Mouse (Mus musculus): Measurements from ENCODE around the gene Hebp1. TPM values are rescaled to one million over a fixed set of nuclear protein-coding genes. Genes with fewer than 3 reads are reported as not detected.

Gene Hebp1
- polyA plus RNA-seq, 1 experiment, result not detected

DNA sequence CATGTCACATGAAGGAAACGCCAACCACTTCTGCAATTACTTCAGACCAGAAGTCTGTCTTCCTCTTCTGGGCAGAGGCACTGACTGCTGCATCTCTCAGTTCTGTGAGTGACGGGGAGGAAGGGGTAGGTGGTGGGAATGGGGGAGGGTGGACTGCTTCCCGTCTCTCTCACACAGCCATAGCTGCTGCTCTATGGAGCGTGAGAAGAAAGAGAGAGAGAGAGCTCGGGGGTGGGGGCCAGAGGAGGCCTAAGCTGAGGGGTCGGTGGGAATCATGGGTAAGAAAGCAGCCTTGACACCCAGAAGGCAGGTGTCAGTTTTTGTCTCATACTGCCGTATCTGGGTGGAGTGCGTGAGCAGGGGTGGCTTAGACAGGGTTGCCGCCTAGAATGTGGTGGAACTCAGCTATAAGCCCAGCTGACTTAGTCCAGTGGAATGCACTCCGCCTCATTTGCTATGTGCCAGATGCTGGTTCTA lies 30.7 kb upstream of the Hebp1 start:
- Histone ChIP-seq H3K27ac (ENCODE audit: insufficient read depth, low read depth, low read length) (no peak overlapping the region), H3K4me1 (ENCODE audit: control insufficient read depth, insufficient read depth, low read length) (peaks cover 22% of the 10 kb centered on the region), H3K4me3 (ENCODE audit: insufficient read depth, low read depth, low read length) (no peak overlapping the region)
- TF ChIP-seq POLR2A (IDR thresholded peaks at IDR 0.05; ENCODE audit: insufficient read depth, low read depth, low read length) (no peak), CTCF (IDR thresholded peaks at IDR 0.05; ENCODE audit: insufficient read depth, low read depth, low read length) (no peak)
- WGBS, result 54% methylated on average over 10 of the region's 10 CpGs

DNA sequence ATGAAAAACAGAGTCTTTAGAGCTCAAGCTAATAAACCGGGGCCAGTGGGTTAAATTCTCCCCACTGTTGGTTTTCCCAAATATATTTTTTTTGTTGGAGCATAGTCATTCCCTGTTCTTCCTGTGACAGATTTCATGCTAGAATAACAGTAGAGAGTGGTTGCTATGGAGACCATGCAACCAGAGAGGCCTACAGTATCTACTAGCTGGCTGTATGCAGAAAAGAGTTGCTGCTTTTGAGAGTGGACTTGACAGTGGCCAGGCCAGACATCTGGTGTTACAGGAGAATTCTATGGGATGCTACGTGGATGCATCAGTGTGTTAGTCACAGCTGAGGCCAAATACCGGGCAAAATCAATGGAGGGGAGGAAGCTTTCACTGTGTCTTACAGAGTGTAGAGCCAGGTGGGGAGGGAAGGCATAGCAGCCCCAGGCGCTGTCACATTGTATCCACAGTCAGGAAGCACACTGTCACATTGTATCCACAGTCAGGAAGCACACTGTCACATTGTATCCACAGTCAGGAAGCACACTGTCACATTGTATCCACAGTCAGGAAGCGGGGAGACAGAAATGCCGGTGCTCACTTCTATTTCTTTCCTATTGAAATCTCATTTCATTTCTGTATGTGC lies 26.1 kb upstream of the Hebp1 start:
- H3K4me3 ChIP-seq (ENCODE audit: insufficient read depth, low read depth, low read length), result no peak overlapping the region
- WGBS, result 37% methylated on average over 6 of the region's 6 CpGs
- H3K4me1 ChIP-seq (ENCODE audit: control insufficient read depth, insufficient read depth, low read length), result peaks cover 7% of the 10 kb centered on the region; the same call in 1 of the 2 replicates
- no peak for TF ChIP-seq CTCF (IDR thresholded peaks at IDR 0.05; ENCODE audit: insufficient read depth, low read depth, low read length)
- peak overlapping the region; percentile 19; the same call in 1 of the 2 replicates for H3K27ac ChIP-seq (ENCODE audit: insufficient read depth, low read depth, low read length)

DNA sequence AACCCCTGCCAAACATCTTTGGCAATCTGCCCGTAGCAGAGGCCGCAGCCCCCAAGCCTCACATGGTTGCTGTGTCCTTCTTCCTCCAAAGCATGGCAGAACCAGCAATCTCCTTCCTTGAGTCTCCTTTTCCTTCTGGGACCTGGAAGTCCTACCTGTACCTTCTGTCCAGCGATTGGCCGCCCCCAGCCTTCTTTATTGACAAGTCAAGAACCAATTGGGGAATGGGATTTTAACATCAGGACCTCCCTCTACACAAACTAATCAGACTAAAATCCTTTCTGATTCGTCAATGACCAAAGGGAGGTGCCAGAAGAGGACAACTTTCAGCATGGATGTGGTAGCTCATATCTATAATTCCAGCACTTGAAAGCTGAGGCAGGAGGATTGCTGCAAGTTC lies 22.1 kb upstream of the Hebp1 start:
- WGBS, result 74% methylated on average over 5 of the region's 5 CpGs
- TF ChIP-seq CTCF (IDR thresholded peaks at IDR 0.05; ENCODE audit: insufficient read depth, low read depth, low read length) (no peak), POLR2A (IDR thresholded peaks at IDR 0.05; ENCODE audit: insufficient read depth, low read depth, low read length) (no peak)
- Histone ChIP-seq H3K4me3 (ENCODE audit: insufficient read depth, low read depth, low read length) (no peak overlapping the region), H3K27ac (ENCODE audit: insufficient read depth, low read depth, low read length) (no peak overlapping the region), H3K4me1 (ENCODE audit: control insufficient read depth, insufficient read depth, low read length) (0 out of 2 replicates have a peak, but pooled peaks cover 2% of the 10 kb centered on the region)

DNA sequence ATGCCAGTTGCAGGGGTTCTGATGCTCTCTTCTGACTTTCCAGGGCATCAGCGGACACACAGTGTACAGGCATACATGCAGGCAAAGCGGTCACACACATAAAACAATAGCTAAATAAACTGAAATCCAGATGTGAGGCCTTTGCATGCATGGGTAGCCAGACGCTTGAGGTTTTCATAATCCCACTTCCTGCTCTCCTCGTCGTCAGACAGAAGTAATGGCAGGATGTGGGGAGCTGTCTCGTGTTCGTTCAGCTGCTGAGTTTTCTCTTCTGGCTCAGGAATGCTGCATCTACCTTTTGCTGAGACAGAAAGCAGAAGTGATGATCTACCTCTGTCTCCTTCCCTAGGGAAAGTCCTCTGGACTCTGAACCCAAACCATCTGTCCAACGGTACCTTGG lies 20.5 kb upstream of the Hebp1 start:
- Histone ChIP-seq H3K4me1 (ENCODE audit: control insufficient read depth, insufficient read depth, low read length) (0 out of 2 replicates have a peak, but pooled peaks cover 2% of the 10 kb centered on the region), H3K4me3 (ENCODE audit: insufficient read depth, low read depth, low read length) (no peak overlapping the region), H3K27ac (ENCODE audit: insufficient read depth, low read depth, low read length) (no peak overlapping the region)
- TF ChIP-seq CTCF (IDR thresholded peaks at IDR 0.05; ENCODE audit: insufficient read depth, low read depth, low read length) (no peak), POLR2A (IDR thresholded peaks at IDR 0.05; ENCODE audit: insufficient read depth, low read depth, low read length) (no peak)
- WGBS, result 82% methylated on average over 8 of the region's 8 CpGs

DNA sequence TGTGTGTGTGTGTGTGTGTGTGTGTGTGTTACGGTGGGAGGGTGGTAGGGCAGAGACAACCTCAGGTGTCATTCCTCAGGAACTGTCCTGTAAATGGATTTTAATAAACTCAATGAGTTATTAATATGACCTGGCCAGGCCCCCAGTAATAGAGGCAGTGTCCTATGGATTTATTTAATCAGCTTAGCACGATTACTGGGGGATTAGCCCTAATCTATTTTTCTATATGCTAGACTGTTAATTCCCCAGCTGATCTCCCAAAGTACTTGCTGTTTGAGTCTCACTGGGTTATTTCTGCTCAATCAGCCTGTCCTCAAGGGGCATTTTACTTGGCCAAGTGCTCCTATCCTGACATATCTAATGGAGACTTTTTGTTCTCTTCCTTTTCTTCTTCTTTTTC lies 14.8 kb upstream of the Hebp1 start:
- H3K4me1 ChIP-seq (ENCODE audit: control insufficient read depth, insufficient read depth, low read length), result peaks cover 20% of the 10 kb centered on the region
- no peak overlapping the region for H3K27ac ChIP-seq (ENCODE audit: insufficient read depth, low read depth, low read length)
- no peak overlapping the region for H3K4me3 ChIP-seq (ENCODE audit: insufficient read depth, low read depth, low read length)
- TF ChIP-seq CTCF (IDR thresholded peaks at IDR 0.05; ENCODE audit: insufficient read depth, low read depth, low read length), result no peak
- TF ChIP-seq POLR2A (IDR thresholded peaks at IDR 0.05; ENCODE audit: insufficient read depth, low read depth, low read length), result no peak
- 74% methylated on average over 2 of the region's 2 CpGs for WGBS

DNA sequence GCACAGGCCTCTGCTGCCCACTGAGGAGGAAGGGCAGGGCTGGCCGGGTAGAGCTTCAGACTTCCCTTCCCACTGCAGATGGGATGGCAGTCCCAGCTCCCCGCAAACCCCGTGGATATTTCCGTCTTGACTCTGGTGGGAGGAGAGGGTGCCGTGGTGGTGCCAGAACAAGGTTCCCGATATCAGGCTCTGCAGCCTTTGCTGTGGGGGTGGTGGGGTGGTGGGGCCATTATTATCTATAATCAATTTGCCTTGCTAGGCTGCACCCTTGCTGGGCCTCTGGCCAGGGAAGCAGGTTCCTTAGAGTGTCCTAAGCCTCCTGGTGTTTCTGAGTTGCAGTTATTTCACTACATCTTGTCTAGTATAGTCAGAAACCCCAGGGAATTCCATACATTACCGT lies 13.3 kb upstream of the Hebp1 start:
- 33% methylated on average over 7 of the region's 7 CpGs for WGBS
- Histone ChIP-seq H3K27ac (ENCODE audit: insufficient read depth, low read depth, low read length) (no peak overlapping the region), H3K4me1 (ENCODE audit: control insufficient read depth, insufficient read depth, low read length) (peaks cover 21% of the 10 kb centered on the region), H3K4me3 (ENCODE audit: insufficient read depth, low read depth, low read length) (no peak overlapping the region)
- no peak for TF ChIP-seq POLR2A (IDR thresholded peaks at IDR 0.05; ENCODE audit: insufficient read depth, low read depth, low read length)
- no peak for TF ChIP-seq CTCF (IDR thresholded peaks at IDR 0.05; ENCODE audit: insufficient read depth, low read depth, low read length)

DNA sequence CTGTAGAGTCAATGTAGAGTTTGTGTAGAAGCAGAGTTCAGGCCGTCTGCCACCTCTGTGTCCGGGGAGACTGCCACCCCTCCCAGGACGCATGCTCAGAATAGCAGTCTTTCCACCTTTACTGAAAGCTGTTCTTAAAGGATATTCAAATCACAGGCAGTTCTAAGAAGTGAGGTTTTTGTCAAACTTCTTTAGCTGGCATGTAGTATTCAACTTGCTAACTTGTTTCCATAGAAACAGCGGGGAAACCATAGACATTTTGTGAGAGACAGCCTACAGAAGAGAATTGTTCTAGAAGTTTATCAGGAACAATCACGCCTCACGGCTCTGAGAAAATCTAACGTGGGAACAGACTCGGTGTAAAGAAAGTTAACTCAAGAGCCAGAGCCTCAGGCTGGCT lies 9.1 kb upstream of the Hebp1 start:
- no peak overlapping the region for H3K4me3 ChIP-seq (ENCODE audit: insufficient read depth, low read depth, low read length)
- no peak for TF ChIP-seq POLR2A (IDR thresholded peaks at IDR 0.05; ENCODE audit: insufficient read depth, low read depth, low read length)
- no peak for TF ChIP-seq CTCF (IDR thresholded peaks at IDR 0.05; ENCODE audit: insufficient read depth, low read depth, low read length)
- H3K4me1 ChIP-seq (ENCODE audit: control insufficient read depth, insufficient read depth, low read length), result peaks cover 33% of the 10 kb centered on the region
- H3K27ac ChIP-seq (ENCODE audit: insufficient read depth, low read depth, low read length), result no peak overlapping the region
- 48% methylated on average over 8 of the region's 8 CpGs for WGBS

DNA sequence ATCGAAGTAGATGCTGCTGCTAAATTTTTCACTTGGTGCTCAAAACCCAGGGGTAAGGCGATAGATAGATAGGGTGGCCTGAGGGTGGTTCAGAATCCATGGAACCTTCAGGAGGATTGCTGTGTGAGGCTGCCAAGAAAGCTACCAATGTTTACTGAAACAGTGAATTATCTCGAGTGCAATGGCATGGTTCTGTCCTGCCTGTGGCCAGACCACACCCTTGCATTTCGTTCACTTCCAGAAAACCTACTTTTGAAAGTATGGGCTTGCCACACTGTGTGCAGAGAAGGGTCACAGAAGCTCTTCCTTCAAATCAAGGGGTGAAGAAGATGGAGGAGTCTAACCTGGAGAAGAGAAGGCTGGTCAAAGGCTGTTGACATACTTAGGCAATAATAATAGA lies 8.0 kb upstream of the Hebp1 start:
- no peak overlapping the region for H3K27ac ChIP-seq (ENCODE audit: insufficient read depth, low read depth, low read length)
- WGBS, result 63% methylated on average over 4 of the region's 4 CpGs

DNA sequence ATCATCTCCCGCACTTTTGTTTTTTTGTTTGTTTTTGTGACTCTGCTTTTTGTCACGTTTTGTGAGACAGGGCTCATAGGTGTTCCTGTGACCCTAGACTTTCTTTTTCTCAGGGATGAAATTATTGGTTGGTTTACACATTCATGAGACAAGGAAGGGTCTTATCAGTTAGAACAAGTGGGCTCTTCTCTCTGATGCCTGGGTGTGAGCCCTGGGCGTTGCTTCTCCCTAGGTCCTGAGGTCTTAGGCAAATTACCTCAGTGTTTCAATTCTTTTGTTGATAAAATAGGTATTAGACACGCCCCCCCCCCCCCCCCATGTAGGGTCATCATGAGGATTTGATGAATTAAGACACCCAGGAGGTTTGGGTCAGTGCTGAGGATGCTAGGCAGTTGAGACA lies 7.0 kb upstream of the Hebp1 start:
- WGBS, result 71% methylated on average over 4 of the region's 4 CpGs
- Histone ChIP-seq H3K4me3 (ENCODE audit: insufficient read depth, low read depth, low read length) (no peak overlapping the region), H3K27ac (ENCODE audit: insufficient read depth, low read depth, low read length) (0 out of 2 replicates have a peak overlapping the region, but pooled peaks have one; percentile 24), H3K4me1 (ENCODE audit: control insufficient read depth, insufficient read depth, low read length) (peaks cover 30% of the 10 kb centered on the region)
- TF ChIP-seq POLR2A (IDR thresholded peaks at IDR 0.05; ENCODE audit: insufficient read depth, low read depth, low read length), result no peak
- TF ChIP-seq CTCF (IDR thresholded peaks at IDR 0.05; ENCODE audit: insufficient read depth, low read depth, low read length), result no peak

More for the DNA sequence above, 8.0 kb upstream of the Hebp1 start:
- Histone ChIP-seq H3K4me3 (ENCODE audit: insufficient read depth, low read depth, low read length) (no peak overlapping the region), H3K4me1 (ENCODE audit: control insufficient read depth, insufficient read depth, low read length) (peaks cover 27% of the 10 kb centered on the region)
- no peak for TF ChIP-seq POLR2A (IDR thresholded peaks at IDR 0.05; ENCODE audit: insufficient read depth, low read depth, low read length)
- no peak for TF ChIP-seq CTCF (IDR thresholded peaks at IDR 0.05; ENCODE audit: insufficient read depth, low read depth, low read length)
